Mouse (Mus musculus): ENCODE measurements around the gene Nckap1.
"Not testable (repeated sequence)": the region's sequence is repeated elsewhere in the genome, so short reads cannot be mapped to it uniquely, and the experiment has no call there.

The Nckap1 gene

GRCm38 (mm10) chr2:80559655-80560054 lies 21.5 kb downstream of the Nckap1 start:
- no peak for DNase-seq

GRCm38 (mm10) chr2:80554442-80554841 lies 26.7 kb downstream of the Nckap1 start:
- DNase-seq = no peak

GRCm38 (mm10) chr2:80549704-80550103 lies 31.5 kb downstream of the Nckap1 start:
- DNase-seq = no peak

GRCm38 (mm10) chr2:80547901-80548300 lies 33.3 kb downstream of the Nckap1 start:
- no peak for DNase-seq

- no peak for DNase-seq
Observed at GRCm38 (mm10) chr2:80542801-80543200, 38.4 kb downstream of the Nckap1 start.

GRCm38 (mm10) chr2:80537156-80537555 lies 44.0 kb downstream of the Nckap1 start:
- DNase-seq = no peak

GRCm38 (mm10) chr2:80536608-80537007 lies 44.6 kb downstream of the Nckap1 start:
- DNase-seq = no peak

GRCm38 (mm10) chr2:80524275-80524674 lies 56.9 kb downstream of the Nckap1 start:
- DNase-seq = no peak

- no peak for DNase-seq
Observed at GRCm38 (mm10) chr2:80506051-80506802, 75.0 kb downstream of the Nckap1 start.

GRCm38 (mm10) chr2:80502132-80502531 lies 79.0 kb downstream of the Nckap1 start:
- DNase-seq = no peak

GRCm38 (mm10) chr2:80495304-80495703 lies 85.9 kb downstream of the Nckap1 start:
- not testable (repeated sequence) for DNase-seq

GRCm38 (mm10) chr2:80486851-80487250 lies 94.3 kb downstream of the Nckap1 start:
- DNase-seq = no peak

- no peak for DNase-seq
Observed at GRCm38 (mm10) chr2:80484951-80485350, 96.2 kb downstream of the Nckap1 start.

GRCm38 (mm10) chr2:80475831-80476230 lies 105.3 kb downstream of the Nckap1 start:
- DNase-seq = no peak

- no peak for DNase-seq
Observed at GRCm38 (mm10) chr2:80474247-80474796, 106.9 kb downstream of the Nckap1 start.

GRCm38 (mm10) chr2:80465991-80466821 lies 115.0 kb downstream of the Nckap1 start:
- DNase-seq = no peak

- DNase-seq = no peak
Observed at GRCm38 (mm10) chr2:80461827-80462226, 119.4 kb downstream of the Nckap1 start.
